Mouse (Mus musculus): Measurements from ENCODE around the gene Inpp5b. TPM values are rescaled to one million over a fixed set of nuclear protein-coding genes. Genes with fewer than 3 reads are reported as not detected.
"Not testable (repeated sequence)": the region's sequence is repeated elsewhere in the genome, so short reads cannot be mapped to it uniquely, and the experiment has no call there.

Gene Inpp5b
- polyA plus RNA-seq, 1 experiment from 2014 or later, result 21.0 TPM

DNA sequence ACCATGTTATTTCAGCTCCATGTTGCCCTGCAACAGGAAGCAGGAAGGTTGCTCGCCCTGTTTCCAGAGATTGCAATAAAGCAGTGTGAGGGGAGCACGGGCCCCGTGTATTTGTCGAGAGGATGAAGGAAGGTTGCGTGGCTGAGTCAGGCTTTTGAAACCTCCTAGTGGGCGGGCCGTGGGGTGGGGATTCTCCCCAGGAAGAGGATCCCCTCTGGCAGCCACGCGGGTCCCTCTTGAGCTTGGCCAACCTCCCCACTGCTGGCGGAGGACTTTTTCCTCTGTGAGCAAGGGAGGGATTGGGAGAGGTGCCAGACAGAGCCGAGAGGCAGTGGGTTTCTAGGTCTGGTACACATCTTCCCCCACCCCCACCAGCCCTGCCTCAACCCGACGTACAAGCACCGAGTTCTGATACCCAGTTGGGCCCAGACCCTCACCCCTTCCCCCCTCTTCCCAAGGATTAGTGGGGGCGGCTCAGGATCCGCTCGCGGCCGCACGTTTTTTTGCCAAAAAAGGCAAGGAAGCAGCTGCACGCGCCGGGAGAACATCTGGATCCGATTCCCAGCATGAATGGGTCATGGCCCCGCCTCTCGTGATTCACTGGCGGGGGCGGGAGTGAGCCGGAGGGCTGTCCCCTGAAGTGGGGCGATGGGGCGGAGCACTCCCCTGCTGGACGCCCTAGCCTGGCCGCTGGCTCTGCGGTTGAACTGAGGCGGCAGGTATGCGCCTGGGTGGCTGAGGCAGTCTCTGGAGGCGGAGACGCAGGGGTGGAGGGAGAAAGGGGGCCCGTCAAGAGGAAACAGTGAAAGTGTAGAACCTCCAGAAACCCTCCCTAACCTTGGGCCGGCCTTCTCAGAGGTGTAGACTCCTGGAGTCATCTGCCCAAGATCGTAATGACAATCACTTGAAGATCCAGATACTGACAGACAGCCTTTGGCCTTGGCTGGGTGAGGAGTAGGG lies 32.9 kb upstream of the Inpp5b start:
- Histone ChIP-seq H3K4me3 (replicated peaks; ENCODE audit: low read length) (peak overlapping the region; percentile 20), H3K4me2 (replicated peaks) (peak overlapping the region; percentile 49), H3K27ac (0 out of 2 replicates have a peak overlapping the region, but pooled peaks have one; percentile 14), H3K36me3 (replicated peaks; ENCODE audit: control insufficient read depth, insufficient read depth) (no peaks in the 10 kb centered on the region), H3K9ac (peak overlapping the region; percentile 28), H3K4me1 (replicated peaks; ENCODE audit: control insufficient read depth, insufficient read depth, low read length) (peaks cover 20% of the 10 kb centered on the region), H3K9me3 (ENCODE audit: control insufficient read depth, low read length) (no peaks in the 10 kb centered on the region), H3K27me3 (ENCODE audit: control insufficient read depth, insufficient read depth, low read length) (peaks cover 22% of the 10 kb centered on the region)
- ATAC-seq (ENCODE audit: low FRiP score), result no peak; the same call in 1 of the 2 replicates
- DNase-seq (ENCODE audit: low spot score), result peak; percentile 56
- 3% methylated on average over 41 of the region's 41 CpGs for WGBS

DNA sequence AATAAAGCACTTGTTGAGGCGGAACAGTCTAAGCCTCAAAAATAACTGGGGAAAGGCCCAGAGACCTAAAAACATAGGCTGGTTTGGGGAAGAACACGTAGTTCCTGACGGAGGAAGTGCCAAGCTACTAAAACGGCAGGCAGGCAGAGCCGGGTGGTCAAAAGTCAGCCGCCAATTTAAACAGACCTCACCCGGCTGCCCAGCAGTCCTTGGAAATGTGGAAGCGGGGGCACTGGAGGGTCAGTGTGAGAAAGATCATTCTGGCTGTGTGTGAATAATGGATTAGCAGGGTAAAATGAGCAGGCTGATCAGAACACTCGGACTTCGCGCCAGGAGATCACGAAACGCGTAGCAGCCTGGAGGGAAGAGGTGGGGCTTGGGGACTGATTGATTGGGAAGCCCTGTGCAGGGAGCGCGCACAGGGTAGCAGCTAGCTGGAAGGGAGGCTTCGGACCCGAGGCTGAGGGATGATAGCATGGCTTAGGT lies 31.6 kb upstream of the Inpp5b start:
- Histone ChIP-seq H3K9me3 (ENCODE audit: control insufficient read depth, low read length) (no peaks in the 10 kb centered on the region), H3K36me3 (replicated peaks; ENCODE audit: control insufficient read depth, insufficient read depth) (no peaks in the 10 kb centered on the region), H3K27ac (no peak overlapping the region), H3K9ac (no peak overlapping the region), H3K4me2 (replicated peaks) (peak overlapping the region; percentile 47), H3K4me1 (replicated peaks; ENCODE audit: control insufficient read depth, insufficient read depth, low read length) (peaks cover 11% of the 10 kb centered on the region; the same call in 1 of the 2 replicates), H3K4me3 (replicated peaks; ENCODE audit: low read length) (peak overlapping the region; percentile 8), H3K27me3 (ENCODE audit: control insufficient read depth, insufficient read depth, low read length) (peaks cover 22% of the 10 kb centered on the region)
- no peak for DNase-seq (ENCODE audit: low spot score)
- no peak for ATAC-seq (ENCODE audit: low FRiP score)
- 4% methylated on average over 18 of the region's 18 CpGs for WGBS

DNA sequence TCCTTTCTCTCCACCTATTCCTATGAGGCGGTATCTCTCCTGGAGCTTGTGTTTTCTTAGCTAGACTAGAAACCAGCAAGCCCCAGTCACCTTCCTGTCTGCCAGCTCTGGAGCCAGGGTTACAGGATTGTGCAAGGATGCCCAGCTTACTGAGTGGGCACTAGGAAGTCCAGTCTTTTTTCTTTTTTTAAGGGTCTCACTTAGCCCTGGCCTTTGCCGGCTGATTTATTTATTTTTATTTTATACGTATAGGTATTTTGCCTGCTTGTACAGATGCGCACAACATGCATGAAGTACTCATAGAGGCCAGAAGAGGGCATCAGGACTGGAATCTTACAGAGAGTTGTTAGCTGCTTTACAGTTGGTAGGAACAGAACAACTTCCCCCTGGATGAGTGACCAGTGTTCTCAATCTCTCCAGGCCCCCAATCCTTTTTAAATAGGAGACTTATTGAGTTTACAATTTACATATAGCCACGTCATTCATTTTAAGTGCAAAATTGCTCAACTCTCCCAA lies 30.8 kb upstream of the Inpp5b start:
- no peak overlapping the region for H3K27ac ChIP-seq
- H3K9ac ChIP-seq, result no peak overlapping the region
- H3K27me3 ChIP-seq (ENCODE audit: control insufficient read depth, insufficient read depth, low read length), result peaks cover 22% of the 10 kb centered on the region
- H3K4me3 ChIP-seq (replicated peaks; ENCODE audit: low read length), result no peak overlapping the region
- H3K9me3 ChIP-seq (ENCODE audit: control insufficient read depth, low read length), result no peaks in the 10 kb centered on the region
- H3K36me3 ChIP-seq (replicated peaks; ENCODE audit: control insufficient read depth, insufficient read depth), result peaks cover 2% of the 10 kb centered on the region
- WGBS, result 14% methylated on average over 5 of the region's 5 CpGs
- ATAC-seq (ENCODE audit: low FRiP score) (no peak), DNase-seq (ENCODE audit: low spot score) (peak; percentile 64)
- H3K4me2 ChIP-seq (replicated peaks), result peak overlapping the region; percentile 47; the same call in 1 of the 2 replicates
- H3K4me1 ChIP-seq (replicated peaks; ENCODE audit: control insufficient read depth, insufficient read depth, low read length), result peaks cover 17% of the 10 kb centered on the region

DNA sequence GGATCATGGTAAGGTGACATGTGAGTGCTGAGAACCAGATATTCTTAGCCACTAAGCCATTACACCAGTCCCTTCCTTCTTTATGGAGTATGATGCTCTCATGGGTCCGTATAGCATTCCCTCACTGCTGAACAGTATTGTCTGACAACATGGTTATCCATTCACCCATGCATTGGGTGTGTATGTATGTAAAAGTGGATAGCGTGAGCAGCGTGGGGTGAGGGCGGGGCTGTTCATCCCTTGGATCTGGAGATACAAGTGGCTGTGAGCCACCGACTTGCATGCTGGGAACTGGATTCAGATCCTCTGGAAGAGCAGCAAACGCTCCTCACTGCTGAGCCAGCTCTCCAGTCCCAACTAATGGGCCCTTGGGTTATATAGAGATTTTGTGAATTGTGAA lies 29.0 kb upstream of the Inpp5b start:
- peaks cover 22% of the 10 kb centered on the region for H3K27me3 ChIP-seq (ENCODE audit: control insufficient read depth, insufficient read depth, low read length)
- no peaks in the 10 kb centered on the region for H3K9me3 ChIP-seq (ENCODE audit: control insufficient read depth, low read length)
- no peak overlapping the region for H3K27ac ChIP-seq
- 90% methylated on average over 6 of the region's 6 CpGs for WGBS
- ATAC-seq (ENCODE audit: low FRiP score) (no peak), DNase-seq (ENCODE audit: low spot score) (no peak)
- no peak overlapping the region for H3K4me2 ChIP-seq (replicated peaks)
- no peak overlapping the region for H3K4me3 ChIP-seq (replicated peaks; ENCODE audit: low read length)
- H3K4me1 ChIP-seq (replicated peaks; ENCODE audit: control insufficient read depth, insufficient read depth, low read length), result peaks cover 22% of the 10 kb centered on the region
- H3K36me3 ChIP-seq (replicated peaks; ENCODE audit: control insufficient read depth, insufficient read depth), result peaks cover 19% of the 10 kb centered on the region
- H3K9ac ChIP-seq, result no peak overlapping the region

DNA sequence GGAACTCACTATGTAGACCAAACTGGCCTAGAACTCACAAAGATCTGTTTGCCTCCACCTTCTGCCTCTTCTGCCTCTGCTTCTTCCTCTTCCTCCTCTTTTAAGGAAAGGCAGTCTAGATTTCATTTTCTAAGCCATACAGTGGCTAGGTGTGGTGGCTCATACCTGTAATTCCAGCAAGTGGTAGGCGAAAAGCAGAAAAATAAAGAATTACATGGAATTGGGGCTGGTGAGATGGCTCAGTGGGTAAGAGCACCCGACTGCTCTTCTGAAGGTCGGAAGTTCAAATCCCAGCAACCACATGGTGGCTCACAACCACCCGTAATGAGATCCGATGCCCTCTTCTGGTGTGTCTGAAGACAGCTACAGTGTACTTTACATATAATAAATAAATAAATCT lies 27.8 kb upstream of the Inpp5b start:
- H3K4me3 ChIP-seq (replicated peaks; ENCODE audit: low read length); H3K9ac ChIP-seq; H3K9me3 ChIP-seq (ENCODE audit: control insufficient read depth, low read length); DNase-seq (ENCODE audit: low spot score); ATAC-seq (ENCODE audit: low FRiP score); H3K27ac ChIP-seq; H3K4me2 ChIP-seq (replicated peaks): not testable (repeated sequence)
- 79% methylated on average over 4 of the region's 5 CpGs for WGBS
- Histone ChIP-seq H3K36me3 (replicated peaks; ENCODE audit: control insufficient read depth, insufficient read depth) (peaks cover 31% of the 10 kb centered on the region), H3K4me1 (replicated peaks; ENCODE audit: control insufficient read depth, insufficient read depth, low read length) (peaks cover 18% of the 10 kb centered on the region), H3K27me3 (ENCODE audit: control insufficient read depth, insufficient read depth, low read length) (peaks cover 19% of the 10 kb centered on the region)

DNA sequence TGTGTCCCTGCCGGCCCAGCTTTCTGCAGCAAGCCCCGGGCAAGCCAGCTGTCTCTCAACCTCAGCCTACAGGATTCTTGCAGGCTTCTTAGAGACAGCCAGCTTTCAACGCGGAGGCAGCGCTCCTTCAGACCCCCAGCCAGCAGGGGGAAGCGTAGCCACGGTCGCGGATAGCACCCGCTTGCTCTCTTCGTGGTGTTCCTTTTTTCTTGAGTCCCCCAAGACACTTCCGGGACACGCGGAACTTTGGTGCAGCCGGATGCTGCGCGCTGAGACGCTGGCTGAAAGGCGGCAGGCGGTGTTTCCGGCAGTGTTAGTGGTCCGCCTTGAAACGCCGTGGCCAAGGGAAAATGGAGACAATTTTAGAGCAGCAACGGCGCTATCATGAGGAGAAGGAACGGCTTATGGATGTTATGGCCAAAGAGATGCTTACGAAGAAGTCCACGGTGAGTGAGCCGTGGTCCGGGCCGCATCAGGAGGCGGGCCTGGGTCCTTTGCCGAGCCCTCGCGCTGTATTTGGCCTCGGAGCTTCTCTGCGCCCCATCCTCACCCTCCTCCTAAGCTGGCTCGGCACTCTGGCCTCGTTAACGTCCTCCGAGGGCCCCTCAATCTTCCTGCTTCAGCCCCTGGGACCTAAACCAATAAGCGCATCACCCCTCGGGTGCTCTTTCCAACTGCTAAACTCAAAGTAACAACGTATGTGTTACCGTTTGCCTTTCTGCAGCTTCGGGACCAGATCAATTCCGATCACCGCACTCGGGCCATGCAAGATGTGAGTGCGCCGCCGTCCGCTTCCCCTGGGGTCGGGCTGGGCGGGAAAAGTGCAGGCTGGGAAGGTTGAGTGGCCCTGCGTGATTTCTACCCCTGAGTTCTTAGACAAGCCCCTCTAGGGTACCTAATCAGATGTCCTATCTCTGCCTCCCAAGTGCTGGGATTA lies 26.8 kb upstream of the Inpp5b start, which contains the start of gene Sf3a3:
TSS of gene Sf3a3 (plus strand) at position 232 of the 937 bp plus-strand sequence.
- Histone ChIP-seq H3K4me2 (replicated peaks) (peak within 1 kb of the TSS; percentile 78), H3K9me3 (ENCODE audit: control insufficient read depth, low read length) (no peaks in the 10 kb centered on the region), H3K4me3 (replicated peaks; ENCODE audit: low read length) (peak within 1 kb of the TSS; percentile 65), H3K36me3 (replicated peaks; ENCODE audit: control insufficient read depth, insufficient read depth) (peaks cover 41% of the 10 kb centered on the region), H3K4me1 (replicated peaks; ENCODE audit: control insufficient read depth, insufficient read depth, low read length) (peaks cover 16% of the 10 kb centered on the region), H3K27me3 (ENCODE audit: control insufficient read depth, insufficient read depth, low read length) (peaks cover 9% of the 10 kb centered on the region), H3K27ac (peak within 1 kb of the TSS; percentile 51; the same call in 1 of the 2 replicates), H3K9ac (peak within 1 kb of the TSS; percentile 77)
- ATAC-seq (ENCODE audit: low FRiP score) (peak; percentile 93), DNase-seq (ENCODE audit: low spot score) (peak; percentile 97)
- WGBS, result under 1% methylated on average over 57 of the region's 57 CpGs

DNA sequence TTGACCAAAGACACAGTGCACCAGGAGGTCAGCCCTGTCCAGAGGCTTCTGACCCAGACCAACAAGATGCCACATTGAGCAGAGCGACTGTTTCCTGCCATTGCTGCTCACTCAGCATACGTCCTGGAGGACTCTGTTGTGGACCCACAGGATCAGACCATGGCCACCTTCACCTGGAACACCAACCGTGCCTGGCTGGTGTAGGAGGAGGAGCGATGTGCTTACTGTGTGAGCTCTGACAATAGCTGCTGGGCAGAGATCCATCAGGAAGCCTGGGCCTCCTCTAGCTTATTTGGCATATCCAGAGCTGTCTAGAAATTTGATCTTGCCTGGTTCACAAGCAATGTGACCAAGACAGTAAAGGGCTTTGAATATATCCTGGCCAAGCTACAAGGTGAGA lies 22.5 kb upstream of the Inpp5b start:
- DNase-seq (ENCODE audit: low spot score), result no peak
- Histone ChIP-seq H3K4me2 (replicated peaks) (no peak overlapping the region), H3K4me3 (replicated peaks; ENCODE audit: low read length) (no peak overlapping the region), H3K27me3 (ENCODE audit: control insufficient read depth, insufficient read depth, low read length) (no peaks in the 10 kb centered on the region), H3K27ac (no peak overlapping the region), H3K36me3 (replicated peaks; ENCODE audit: control insufficient read depth, insufficient read depth) (peaks cover 82% of the 10 kb centered on the region), H3K4me1 (replicated peaks; ENCODE audit: control insufficient read depth, insufficient read depth, low read length) (peaks cover 12% of the 10 kb centered on the region), H3K9me3 (ENCODE audit: control insufficient read depth, low read length) (no peaks in the 10 kb centered on the region), H3K9ac (no peak overlapping the region)
- ATAC-seq (ENCODE audit: low FRiP score), result no peak
- WGBS, result 98% methylated on average over 4 of the region's 4 CpGs

DNA sequence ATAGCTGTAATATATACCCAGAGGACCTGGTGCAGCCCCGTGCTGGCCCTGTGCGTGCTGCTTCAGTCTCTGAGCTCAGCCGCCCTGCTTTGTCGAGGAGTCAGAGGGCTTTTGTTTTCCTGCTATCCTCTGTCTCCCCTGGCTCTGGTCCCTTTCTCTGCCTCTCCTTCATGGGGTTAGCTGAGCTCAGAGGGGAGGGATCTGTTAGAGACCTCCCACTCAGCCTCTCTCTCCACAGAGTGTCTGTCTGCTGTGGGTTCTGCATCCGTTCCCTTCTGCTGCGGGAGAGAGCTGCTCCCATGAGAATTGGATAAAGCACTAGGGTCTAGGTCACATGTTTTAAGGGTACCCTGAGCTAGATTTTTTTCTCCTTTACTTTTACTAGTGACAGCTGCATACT lies 15.5 kb upstream of the Inpp5b start:
- Histone ChIP-seq H3K9me3 (ENCODE audit: control insufficient read depth, low read length) (no peaks in the 10 kb centered on the region), H3K36me3 (replicated peaks; ENCODE audit: control insufficient read depth, insufficient read depth) (peaks cover 98% of the 10 kb centered on the region), H3K4me3 (replicated peaks; ENCODE audit: low read length) (no peak overlapping the region), H3K9ac (no peak overlapping the region), H3K27ac (no peak overlapping the region), H3K27me3 (ENCODE audit: control insufficient read depth, insufficient read depth, low read length) (no peaks in the 10 kb centered on the region), H3K4me1 (replicated peaks; ENCODE audit: control insufficient read depth, insufficient read depth, low read length) (no peaks in the 10 kb centered on the region), H3K4me2 (replicated peaks) (no peak overlapping the region)
- no peak for DNase-seq (ENCODE audit: low spot score)
- ATAC-seq (ENCODE audit: low FRiP score), result no peak
- WGBS, result 74% methylated on average over 6 of the region's 6 CpGs

Measured in hindbrain, embryonic 14.5 days (tissue).